Mouse (Mus musculus) myocyte (in vitro differentiated cells): ENCODE measurements around the gene Fam71b. TPM values are rescaled to one million over a fixed set of nuclear protein-coding genes. Genes with fewer than 3 reads are reported as not detected.

Source experiments
- H3K27me3 ChIP-seq: one replicate; pipeline ENCODE4 v1.6.1; 2011; ENCODE audit not compliant: control insufficient read depth, insufficient read depth, insufficient read length
- H3K36me3 ChIP-seq: one replicate; pipeline ENCODE4 v1.6.1; 2011; ENCODE audit not compliant: control insufficient read depth, insufficient read depth
- H3K4me2 ChIP-seq: one replicate; pipeline ENCODE4 v1.6.1; 2011; ENCODE audit warnings: low read depth, control low read depth
- H3K4me3 ChIP-seq: one replicate; pipeline ENCODE4 v1.5.1; 2011; ENCODE audit warnings: mild to moderate bottlenecking, control low read depth, moderate library complexity
- H3K79me2 ChIP-seq: one replicate; pipeline ENCODE4 v1.6.1; 2011; ENCODE audit not compliant: control insufficient read depth, insufficient read depth
- H3ac ChIP-seq: one replicate; pipeline ENCODE4 v1.6.1; 2011; ENCODE audit not compliant: control insufficient read depth, insufficient read length
- CEBPB ChIP-seq: IDR thresholded peaks from 2 replicates; pipeline ENCODE4 v1.6.1; 2011; ENCODE audit warnings: mild to moderate bottlenecking, moderate library complexity; ENCODE audit not compliant: poor library complexity, insufficient read depth, severe bottlenecking
- E2F4 ChIP-seq: IDR thresholded peaks from one replicate; pipeline ENCODE4 v1.6.1; 2011; ENCODE audit warnings: mild to moderate bottlenecking, control low read depth, moderate library complexity; ENCODE audit not compliant: insufficient read depth
- MAX ChIP-seq: IDR thresholded peaks from one replicate; pipeline ENCODE4 v1.6.1; 2011; ENCODE audit warnings: low read depth, mild to moderate bottlenecking, control low read depth
- MYOD1 ChIP-seq, 3 experiments: IDR thresholded peaks; one replicate each; pipeline ENCODE4 v1.6.1; 2011; ENCODE audit warnings: control low read depth in 2 of 3, low read depth in 2 of 3, mild to moderate bottlenecking in 2 of 3, moderate library complexity in 1 of 3; ENCODE audit not compliant: insufficient read length in 2 of 3, control insufficient read depth in 1 of 3
- MYOG ChIP-seq, 3 experiments: IDR thresholded peaks; one replicate each; pipeline ENCODE4 v1.6.1; 2011; ENCODE audit warnings: control low read depth in 2 of 3, low read depth in 2 of 3, mild to moderate bottlenecking in 2 of 3; ENCODE audit not compliant: insufficient read length in 2 of 3, control insufficient read depth in 1 of 3, insufficient read depth in 1 of 3
- POLR2A ChIP-seq: IDR thresholded peaks from one replicate; pipeline ENCODE4 v1.6.1; 2011; ENCODE audit warnings: low read depth, mild to moderate bottlenecking, control low read depth, moderate library complexity; ENCODE audit not compliant: insufficient read length
- POLR2AphosphoS2 ChIP-seq: IDR thresholded peaks from one replicate; pipeline ENCODE4 v1.6.1; 2011; ENCODE audit warnings: low read depth, control low read depth; ENCODE audit not compliant: insufficient read length
- REST ChIP-seq: IDR thresholded peaks from one replicate; pipeline ENCODE4 v1.6.1; 2011; ENCODE audit warnings: mild to moderate bottlenecking, control low read depth, moderate library complexity; ENCODE audit not compliant: insufficient read depth, insufficient read length
- SRF ChIP-seq: IDR thresholded peaks from one replicate; pipeline ENCODE4 v1.6.1; 2011; ENCODE audit warnings: low read depth; ENCODE audit not compliant: control insufficient read depth, insufficient read length
- TCF12 ChIP-seq: IDR thresholded peaks from one replicate; pipeline ENCODE4 v1.6.1; 2011; ENCODE audit warnings: mild to moderate bottlenecking, control low read depth; ENCODE audit not compliant: poor library complexity, insufficient read depth, severe bottlenecking
- TCF3 ChIP-seq: IDR thresholded peaks from one replicate; pipeline ENCODE4 v1.6.1; 2011; ENCODE audit warnings: low read depth, control low read depth; ENCODE audit not compliant: insufficient read length
- USF1 ChIP-seq: IDR thresholded peaks from one replicate; pipeline ENCODE4 v1.6.1; 2011; ENCODE audit warnings: low read depth, mild to moderate bottlenecking, control low read depth, moderate library complexity
- polyA plus RNA-seq: library from polyadenylated mRNA; unstranded; fragments of >200 nt; fragmentation: generic; extraction: Trizol; gene quantifications from one replicate; pipeline ENCODE4 v1.2.1, GENCODE M21; 2012; ENCODE audit warnings: missing spikeins

Gene Fam71b
- polyA plus RNA-seq, 1 experiment, result 2.3 TPM

GRCm38 (mm10) chr11:46386556-46386955 is 9.8 kb upstream of the Fam71b start:
- H3K27me3 ChIP-seq, result no peaks in the 10 kb centered on the region
- no peak for TF ChIP-seq MYOD1 (IDR thresholded peaks at IDR 0.05; ENCODE audit: control insufficient read depth in 1 of 3, insufficient read length in 2 of 3, low read depth in 2 of 3)
- no peak for TF ChIP-seq TCF12
- no peak for TF ChIP-seq TCF3
- no peak for TF ChIP-seq POLR2AphosphoS2
- no peak for TF ChIP-seq POLR2A
- no peak for TF ChIP-seq REST
- TF ChIP-seq SRF, result no peak
- no peak for TF ChIP-seq MYOG (IDR thresholded peaks at IDR 0.05; ENCODE audit: control insufficient read depth in 1 of 3, insufficient read depth in 1 of 3, insufficient read length in 2 of 3, low read depth in 2 of 3)
- no peak for TF ChIP-seq USF1
- TF ChIP-seq E2F4, result no peak
- no peak for TF ChIP-seq MAX
- TF ChIP-seq CEBPB, result no peak
- no peak overlapping the region for H3K4me3 ChIP-seq
- no peak overlapping the region for H3K4me2 ChIP-seq
- no peaks in the 10 kb centered on the region for H3K36me3 ChIP-seq
- H3K79me2 ChIP-seq, result no peaks in the 10 kb centered on the region
- H3ac ChIP-seq, result no peak overlapping the region

- H3K4me2 ChIP-seq, result no peak overlapping the region
- TF ChIP-seq REST (no peak), TCF3 (no peak), POLR2AphosphoS2 (no peak), TCF12 (no peak), CEBPB (no peak), POLR2A (no peak), SRF (no peak), MAX (no peak), MYOG (IDR thresholded peaks at IDR 0.05; ENCODE audit: control insufficient read depth in 1 of 3, insufficient read depth in 1 of 3, insufficient read length in 2 of 3, low read depth in 2 of 3) (no peak), MYOD1 (IDR thresholded peaks at IDR 0.05; ENCODE audit: control insufficient read depth in 1 of 3, insufficient read length in 2 of 3, low read depth in 2 of 3) (no peak), E2F4 (no peak), USF1 (no peak)
- no peak overlapping the region for H3K4me3 ChIP-seq
- H3K27me3 ChIP-seq, result no peaks in the 10 kb centered on the region
- H3K36me3 ChIP-seq, result no peaks in the 10 kb centered on the region
- no peaks in the 10 kb centered on the region for H3K79me2 ChIP-seq
- no peak overlapping the region for H3ac ChIP-seq
Measured at GRCm38 (mm10) chr11:46387061-46387460, 9.3 kb upstream of the Fam71b start.

GRCm38 (mm10) chr11:46388438-46388837 is 7.9 kb upstream of the Fam71b start:
- Histone ChIP-seq H3K79me2 (no peaks in the 10 kb centered on the region), H3K27me3 (no peaks in the 10 kb centered on the region), H3K4me2 (no peak overlapping the region), H3K36me3 (no peaks in the 10 kb centered on the region), H3K4me3 (no peak overlapping the region), H3ac (no peak overlapping the region)
- TF ChIP-seq POLR2AphosphoS2 (no peak), TCF3 (no peak), E2F4 (no peak), MYOD1 (IDR thresholded peaks at IDR 0.05; ENCODE audit: control insufficient read depth in 1 of 3, insufficient read length in 2 of 3, low read depth in 2 of 3) (no peak), POLR2A (no peak), REST (no peak), SRF (no peak), TCF12 (no peak), CEBPB (no peak), MYOG (IDR thresholded peaks at IDR 0.05; ENCODE audit: control insufficient read depth in 1 of 3, insufficient read depth in 1 of 3, insufficient read length in 2 of 3, low read depth in 2 of 3) (no peak), MAX (no peak), USF1 (no peak)

DNA sequence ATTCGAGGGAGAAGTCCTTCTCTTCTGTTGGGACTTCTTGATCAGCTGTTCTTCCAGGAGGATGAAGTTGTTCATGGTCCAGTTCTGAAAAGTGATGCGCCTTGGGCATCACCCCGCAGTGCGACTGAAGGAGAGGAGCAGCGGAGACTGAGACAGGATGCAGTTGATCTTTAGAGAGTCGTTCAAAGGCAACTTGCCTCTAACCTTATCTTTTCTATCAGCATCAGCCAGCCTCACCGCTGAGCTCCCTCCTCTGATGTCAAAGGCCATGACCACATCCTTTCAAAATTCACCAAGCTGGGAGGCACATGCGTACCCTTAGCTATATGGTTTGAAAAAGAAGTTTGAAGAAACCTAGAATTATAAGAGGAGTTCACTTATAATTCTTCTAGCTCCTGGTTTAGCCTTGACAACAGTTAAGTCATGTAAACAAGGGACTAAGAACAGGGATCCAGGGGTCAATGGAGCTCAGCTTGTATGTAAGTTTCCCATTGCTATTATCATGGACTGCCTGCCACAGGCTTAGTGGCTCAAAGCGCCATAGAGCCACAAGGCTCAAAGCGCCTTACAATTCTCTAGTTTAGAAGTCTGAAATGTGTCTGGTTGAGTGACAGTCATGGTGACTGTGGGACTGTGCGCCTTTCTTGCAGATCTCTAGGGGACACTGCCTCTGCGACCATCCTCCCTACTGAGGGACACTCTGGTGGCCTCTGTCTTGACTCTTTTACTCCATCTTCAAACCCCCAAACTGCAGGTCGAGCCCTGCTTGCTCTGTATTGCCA is 6.8 kb upstream of the Fam71b start, which contains the start of gene Itk:
Gene Itk (minus strand): TSS at position 180 of the 782 bp plus-strand sequence.
- no peak within 1 kb of the TSS for H3K4me2 ChIP-seq
- TF ChIP-seq POLR2A, result no peak
- no peak for TF ChIP-seq SRF
- no peak for TF ChIP-seq MYOG (IDR thresholded peaks at IDR 0.05; ENCODE audit: control insufficient read depth in 1 of 3, insufficient read depth in 1 of 3, insufficient read length in 2 of 3, low read depth in 2 of 3)
- TF ChIP-seq REST, result no peak
- no peak for TF ChIP-seq MYOD1 (IDR thresholded peaks at IDR 0.05; ENCODE audit: control insufficient read depth in 1 of 3, insufficient read length in 2 of 3, low read depth in 2 of 3)
- no peak for TF ChIP-seq TCF12
- no peak for TF ChIP-seq MAX
- no peak for TF ChIP-seq E2F4
- TF ChIP-seq TCF3, result no peak
- no peak for TF ChIP-seq POLR2AphosphoS2
- TF ChIP-seq CEBPB, result no peak
- no peak for TF ChIP-seq USF1
- no peak within 1 kb of the TSS for H3K4me3 ChIP-seq

More for the DNA sequence above, 6.8 kb upstream of the Fam71b start, which contains the start of gene Itk:
- Histone ChIP-seq H3ac (no peak within 1 kb of the TSS), H3K79me2 (no peaks in the 10 kb centered on the region), H3K36me3 (no peaks in the 10 kb centered on the region), H3K27me3 (no peaks in the 10 kb centered on the region)
